Mouse (Mus musculus): ENCODE results near the gene Hydin. TPM values are rescaled to one million over a fixed set of nuclear protein-coding genes. Genes with fewer than 3 reads are reported as not detected.

The Hydin gene
- total and polyA plus RNA-seq, 3 experiments, result not detected

- no peak overlapping the region for H3K4me3 ChIP-seq (ENCODE audit: control insufficient read depth in 1 of 2, insufficient read depth in 1 of 2, low read depth in 2 of 2, low read length in 2 of 2)
- no peaks in the 10 kb centered on the region for H3K9me3 ChIP-seq (replicated peaks; ENCODE audit: insufficient read depth, low read length)
- no peaks in the 10 kb centered on the region for H3K27me3 ChIP-seq (ENCODE audit: control insufficient read depth in 1 of 2, insufficient read depth in 2 of 2, low read length in 2 of 2)
- no peaks in the 10 kb centered on the region for H3K79me2 ChIP-seq (ENCODE audit: control insufficient read depth, insufficient read depth, low read length, poor library complexity)
- TF ChIP-seq HCFC1 (IDR thresholded peaks at IDR 0.05; ENCODE audit: low read depth, low read length), result no peak
- no peak for TF ChIP-seq EP300 (IDR thresholded peaks at IDR 0.05; ENCODE audit: low read depth in 1 of 2, low read length in 2 of 2)
- TF ChIP-seq MAX (IDR thresholded peaks at IDR 0.05; ENCODE audit: low read length), result no peak
- no peak for TF ChIP-seq CHD2 (IDR thresholded peaks at IDR 0.05; ENCODE audit: low read length)
- TF ChIP-seq ZC3H11A (IDR thresholded peaks at IDR 0.05; ENCODE audit: low read depth, low read length), result no peak
- TF ChIP-seq ZMIZ1 (IDR thresholded peaks at IDR 0.05; ENCODE audit: low read depth, low read length), result no peak
- no peak for TF ChIP-seq E2F4 (IDR thresholded peaks at IDR 0.05; ENCODE audit: borderline replicate concordance, low read depth, low read length)
- no peak for TF ChIP-seq RAD21 (IDR thresholded peaks at IDR 0.05; ENCODE audit: low read depth, low read length)
- TF ChIP-seq MYC (IDR thresholded peaks at IDR 0.05; ENCODE audit: low read depth, low read length), result no peak
- no peak for DNase-seq (ENCODE audit: low read depth, low spot score)
- no peak overlapping the region for H3K9ac ChIP-seq (ENCODE audit: control insufficient read depth, low read depth, low read length, poor library complexity, severe bottlenecking)
- no peaks in the 10 kb centered on the region for H3K36me3 ChIP-seq (ENCODE audit: control insufficient read depth in 1 of 2, insufficient read depth in 2 of 2, low read length in 2 of 2)
- H3K4me1 ChIP-seq (ENCODE audit: control insufficient read depth in 1 of 2, insufficient read depth in 2 of 2, low read length in 2 of 2), result no peaks in the 10 kb centered on the region
- no peak overlapping the region for H3K27ac ChIP-seq (ENCODE audit: control insufficient read depth, low read depth, low read length)
These were observed 73.4 kb downstream of the Hydin start for GRCm38 (mm10) chr8:110340090-110340703.

- H3K9me3 ChIP-seq (replicated peaks; ENCODE audit: insufficient read depth, low read length), result no peaks in the 10 kb centered on the region
- no peak overlapping the region for H3K27ac ChIP-seq (ENCODE audit: control insufficient read depth, low read depth, low read length)
- H3K4me3 ChIP-seq (ENCODE audit: control insufficient read depth in 1 of 2, insufficient read depth in 1 of 2, low read depth in 2 of 2, low read length in 2 of 2), result no peak overlapping the region
- DNase-seq (ENCODE audit: low read depth, low spot score), result no peak
- H3K4me1 ChIP-seq (ENCODE audit: control insufficient read depth in 1 of 2, insufficient read depth in 2 of 2, low read length in 2 of 2), result no peaks in the 10 kb centered on the region
- no peaks in the 10 kb centered on the region for H3K27me3 ChIP-seq (ENCODE audit: control insufficient read depth in 1 of 2, insufficient read depth in 2 of 2, low read length in 2 of 2)
- no peak overlapping the region for H3K9ac ChIP-seq (ENCODE audit: control insufficient read depth, low read depth, low read length, poor library complexity, severe bottlenecking)
- no peak for TF ChIP-seq MAZ (IDR thresholded peaks at IDR 0.05; ENCODE audit: low read depth, low read length)
- no peak for TF ChIP-seq SIN3A (IDR thresholded peaks at IDR 0.05; ENCODE audit: low read length)
- TF ChIP-seq RAD21 (IDR thresholded peaks at IDR 0.05; ENCODE audit: low read depth, low read length), result no peak
- no peak for TF ChIP-seq SMC3 (IDR thresholded peaks at IDR 0.05; ENCODE audit: low read depth, low read length)
- TF ChIP-seq ETS1 (IDR thresholded peaks at IDR 0.05; ENCODE audit: low read depth, low read length), result no peak
- TF ChIP-seq ZC3H11A (IDR thresholded peaks at IDR 0.05; ENCODE audit: low read depth, low read length), result no peak
- no peak for TF ChIP-seq CHD1 (IDR thresholded peaks at IDR 0.05; ENCODE audit: low read depth, low read length)
- no peak for TF ChIP-seq GATA1 (IDR thresholded peaks at IDR 0.05; ENCODE audit: low read depth, low read length)
- no peak for TF ChIP-seq CHD2 (IDR thresholded peaks at IDR 0.05; ENCODE audit: low read length)
- no peak for TF ChIP-seq NELFE (IDR thresholded peaks at IDR 0.05; ENCODE audit: low read depth, low read length)
- no peak for TF ChIP-seq POLR2A (IDR thresholded peaks at IDR 0.05; ENCODE audit: control insufficient read depth in 1 of 2, insufficient read depth in 1 of 2, low read depth in 1 of 2, low read length in 2 of 2, poor library complexity in 1 of 2)
- TF ChIP-seq MAX (IDR thresholded peaks at IDR 0.05; ENCODE audit: low read length), result no peak
- TF ChIP-seq POLR2AphosphoS5 (IDR thresholded peaks at IDR 0.05; ENCODE audit: borderline replicate concordance, low read depth, low read length), result no peak
- TF ChIP-seq HCFC1 (IDR thresholded peaks at IDR 0.05; ENCODE audit: low read depth, low read length), result no peak
- TF ChIP-seq TCF12 (IDR thresholded peaks at IDR 0.05; ENCODE audit: low read depth, low read length), result no peak
- TF ChIP-seq KAT2A (conservative IDR thresholded peaks at IDR 0.05; ENCODE audit: low read depth, low read length), result no peak
- no peak for TF ChIP-seq TBP (IDR thresholded peaks at IDR 0.05; ENCODE audit: low read depth, low read length)
- no peak for TF ChIP-seq POLR2AphosphoS2 (IDR thresholded peaks at IDR 0.05; ENCODE audit: low read length)
- H3K36me3 ChIP-seq (ENCODE audit: control insufficient read depth in 1 of 2, insufficient read depth in 2 of 2, low read length in 2 of 2), result no peaks in the 10 kb centered on the region
- no peaks in the 10 kb centered on the region for H3K79me2 ChIP-seq (ENCODE audit: control insufficient read depth, insufficient read depth, low read length, poor library complexity)
These were observed 79.1 kb downstream of the Hydin start for GRCm38 (mm10) chr8:110345697-110346394.

Measured in MEL (cell line).